Mouse (Mus musculus) hindbrain, embryonic 14.5 days (tissue): ENCODE measurements around the gene Slc6a19. TPM values are rescaled to one million over a fixed set of nuclear protein-coding genes. Genes with fewer than 3 reads are reported as not detected.

Experiments used
- ATAC-seq: fragments of 200-750 bp; cut with Nextera tagmentation; 2 replicates; pipeline ENCODE4 v1.8.0; 2017; ENCODE audit warnings: moderate number of reproducible peaks, mild to moderate bottlenecking, moderate TSS enrichment, moderate library complexity; ENCODE audit not compliant: low FRiP score
- DNase-seq: peaks from one replicate; pipeline ENCODE4 v3.0.0-alpha.2; 2015; ENCODE audit warnings: low spot score
- H3K27ac ChIP-seq: fragments of 300-500 bp; sonication (generic); 2 replicates; pipeline ENCODE4 v1.5.1; 2014; ENCODE audit warnings: mild to moderate bottlenecking, moderate library complexity
- H3K27me3 ChIP-seq: fragments of 300-500 bp; sonication (generic); 2 replicates; pipeline ENCODE4 v1.6.1; 2014; ENCODE audit warnings: mild to moderate bottlenecking, low read length, mixed read lengths; ENCODE audit not compliant: control insufficient read depth, insufficient read depth
- H3K36me3 ChIP-seq: fragments of 300-500 bp; sonication (generic); replicated peaks from 2 replicates; pipeline ENCODE4 v1.6.1; 2014; ENCODE audit not compliant: control insufficient read depth, insufficient read depth
- H3K4me1 ChIP-seq: fragments of 300-500 bp; sonication (generic); replicated peaks from 2 replicates; pipeline ENCODE4 v1.6.1; 2014; ENCODE audit warnings: antibody characterized with exemption, low read length, mixed read lengths; ENCODE audit not compliant: control insufficient read depth, insufficient read depth
- H3K4me2 ChIP-seq: fragments of 300-500 bp; sonication (generic); replicated peaks from 2 replicates; pipeline ENCODE4 v1.6.1; 2014; ENCODE audit warnings: mild to moderate bottlenecking, moderate library complexity
- H3K4me3 ChIP-seq: fragments of 300-500 bp; sonication (generic); replicated peaks from 2 replicates; pipeline ENCODE4 v1.5.1; 2014; ENCODE audit warnings: mild to moderate bottlenecking, low read length
- H3K9ac ChIP-seq: fragments of 300-500 bp; sonication (generic); 2 replicates; pipeline ENCODE4 v1.6.1; 2014
- H3K9me3 ChIP-seq: fragments of 300-500 bp; sonication (generic); 2 replicates; pipeline ENCODE4 v1.6.1; 2016; ENCODE audit warnings: low read length; ENCODE audit not compliant: control insufficient read depth
- WGBS: fragments of 180-500 bp; shearing (Covaris S2); extraction: QIAGEN DNeasy Blood & Tissue Kit; methylation state at CpG from one replicate; pipeline ENCODE4 v1.1.7; 2014; 5-methylcytosine and 5-hydroxymethylcytosine counted together
- polyA plus RNA-seq: library from polyadenylated mRNA; unstranded; fragments of >200 nt; fragmentation: Nextera tagmentation; extraction: Ambion mirVana; gene quantifications from 2 replicates; pipeline ENCODE4 v1.2.1, GENCODE M21; 2014

The Slc6a19 gene
- polyA plus RNA-seq, 1 experiment from 2014 or later = 0.46 TPM

DNA sequence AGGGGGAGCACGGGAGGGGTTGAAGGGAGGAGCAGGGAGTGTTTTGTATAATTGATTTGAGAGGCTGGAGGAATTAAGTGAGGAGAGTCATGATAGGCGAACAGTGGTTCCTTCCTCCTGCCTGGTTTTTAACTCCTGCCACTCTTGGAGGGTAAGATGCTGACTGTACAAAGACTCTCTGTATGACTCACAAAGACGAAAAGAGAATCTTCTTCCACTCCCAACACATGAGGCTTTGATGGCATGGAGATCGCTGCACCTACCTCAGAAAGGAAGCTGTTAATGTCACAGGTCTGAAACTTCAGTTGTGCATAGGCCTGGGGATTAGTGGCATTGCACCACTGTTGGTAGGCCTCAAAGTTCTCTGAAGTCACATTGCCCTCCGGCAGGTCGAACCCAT, 19.2 kb downstream of the Slc6a19 start:
- DNase-seq (no peak), ATAC-seq (no peak)
- Histone ChIP-seq H3K4me2 (no peak overlapping the region), H3K27ac (no peak overlapping the region), H3K9me3 (no peaks in the 10 kb centered on the region), H3K9ac (no peak overlapping the region), H3K4me3 (no peak overlapping the region), H3K4me1 (no peaks in the 10 kb centered on the region), H3K27me3 (no peaks in the 10 kb centered on the region), H3K36me3 (no peaks in the 10 kb centered on the region)
- WGBS = 91% methylated on average over 6 of the region's 6 CpGs

DNA sequence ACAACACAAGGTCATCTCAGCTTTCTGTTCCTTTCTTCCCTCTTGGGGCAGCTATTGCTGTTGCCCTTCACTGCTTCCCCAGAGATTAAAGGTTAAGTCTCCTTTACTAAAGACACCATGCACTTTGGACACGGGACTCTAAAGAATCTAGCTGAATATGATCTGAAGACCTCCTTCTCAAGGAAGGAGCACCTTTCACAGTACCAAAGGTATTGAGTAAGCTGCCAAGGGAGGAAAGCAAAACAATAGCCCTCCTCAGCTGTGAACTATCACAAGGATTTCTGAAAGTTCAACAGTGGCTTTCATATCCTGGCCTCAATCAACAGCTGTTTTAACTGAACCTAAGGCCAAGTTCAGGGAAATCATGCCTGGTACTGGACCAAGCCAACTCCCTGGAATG, 20.3 kb downstream of the Slc6a19 start:
- DNase-seq (no peak), ATAC-seq (no peak)
- H3K9me3 ChIP-seq = no peaks in the 10 kb centered on the region
- WGBS = 78% methylated on average over 1 of the region's 1 CpGs
- no peak overlapping the region for H3K27ac ChIP-seq
- no peak overlapping the region for H3K4me2 ChIP-seq
- no peaks in the 10 kb centered on the region for H3K36me3 ChIP-seq
- H3K9ac ChIP-seq = no peak overlapping the region
- no peak overlapping the region for H3K4me3 ChIP-seq
- no peaks in the 10 kb centered on the region for H3K27me3 ChIP-seq
- no peaks in the 10 kb centered on the region for H3K4me1 ChIP-seq

DNA sequence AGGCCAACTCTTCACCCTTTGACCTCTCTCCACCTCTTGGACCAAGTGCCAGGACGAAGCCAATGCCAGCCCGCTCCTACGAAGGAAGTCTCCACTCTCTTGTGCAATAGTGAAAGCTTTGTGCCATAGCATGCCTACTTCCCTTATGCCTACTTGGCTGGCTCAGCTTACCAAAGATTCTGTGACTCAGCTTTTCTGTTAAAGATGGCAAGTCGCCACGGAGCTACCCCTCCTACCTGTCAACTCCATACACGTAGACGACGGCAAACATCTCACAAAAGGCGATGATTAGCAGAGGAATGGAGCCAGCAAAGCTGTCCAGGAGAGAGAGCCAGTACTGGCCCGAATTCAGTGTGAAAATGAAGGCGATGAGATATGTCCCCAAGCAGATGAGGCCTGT, 21.0 kb downstream of the Slc6a19 start:
- Histone ChIP-seq H3K4me2 (no peak overlapping the region), H3K9me3 (no peaks in the 10 kb centered on the region), H3K27me3 (no peaks in the 10 kb centered on the region), H3K36me3 (no peaks in the 10 kb centered on the region), H3K27ac (no peak overlapping the region), H3K4me3 (no peak overlapping the region), H3K4me1 (no peaks in the 10 kb centered on the region), H3K9ac (no peak overlapping the region)
- DNase-seq (no peak), ATAC-seq (no peak)
- 91% methylated on average over 11 of the region's 11 CpGs for WGBS

DNA sequence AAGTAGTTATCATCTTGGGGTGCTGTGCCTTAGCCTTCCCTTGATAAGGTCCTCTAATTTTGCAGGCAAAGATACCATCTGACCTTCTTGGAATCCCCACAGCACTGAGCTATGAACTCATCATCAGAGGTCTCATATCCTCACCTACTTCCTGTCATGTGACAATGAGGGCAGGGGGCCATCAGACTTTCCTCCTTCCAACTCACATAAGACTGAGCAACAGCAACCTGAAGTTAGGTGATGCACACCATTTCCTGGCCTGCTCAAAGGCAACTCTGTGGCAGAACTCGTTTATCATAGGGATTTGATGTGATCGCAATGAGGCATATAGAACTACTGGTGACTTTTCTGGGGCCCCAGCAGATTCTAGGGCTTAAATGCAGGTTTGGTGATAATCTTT, 22.4 kb downstream of the Slc6a19 start:
- 88% methylated on average over 2 of the region's 2 CpGs for WGBS
- H3K27me3 ChIP-seq = no peaks in the 10 kb centered on the region
- no peak overlapping the region for H3K4me2 ChIP-seq
- H3K4me1 ChIP-seq = no peaks in the 10 kb centered on the region
- H3K9me3 ChIP-seq = no peaks in the 10 kb centered on the region
- ATAC-seq (no peak), DNase-seq (no peak)
- H3K36me3 ChIP-seq = no peaks in the 10 kb centered on the region
- H3K4me3 ChIP-seq = no peak overlapping the region
- no peak overlapping the region for H3K27ac ChIP-seq
- no peak overlapping the region for H3K9ac ChIP-seq

DNA sequence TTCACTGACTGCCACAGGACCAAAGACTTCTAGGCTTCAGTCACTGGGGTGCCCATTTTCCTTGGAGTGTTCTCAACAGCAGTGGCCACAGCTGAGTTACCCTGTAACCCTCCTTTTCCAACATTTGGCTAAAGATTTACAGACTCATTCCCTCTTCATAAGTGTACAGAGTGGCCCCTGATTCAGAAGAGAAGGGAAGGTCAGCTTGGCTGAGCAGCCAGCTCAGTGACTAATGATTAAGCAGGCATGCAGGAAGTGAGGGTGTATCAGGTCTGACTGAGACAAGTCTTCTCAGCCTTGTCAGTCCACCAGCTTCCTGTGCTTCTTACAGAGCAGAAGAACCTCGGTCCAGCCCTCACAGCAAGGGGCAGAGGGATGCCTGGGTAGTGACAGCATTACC, 24.3 kb downstream of the Slc6a19 start:
- H3K27me3 ChIP-seq = no peaks in the 10 kb centered on the region
- H3K36me3 ChIP-seq = no peaks in the 10 kb centered on the region
- ATAC-seq = no peak
- no peak overlapping the region for H3K4me2 ChIP-seq
- H3K4me1 ChIP-seq = no peaks in the 10 kb centered on the region
- no peak overlapping the region for H3K4me3 ChIP-seq
- H3K9ac ChIP-seq = no peak overlapping the region
- H3K9me3 ChIP-seq = no peaks in the 10 kb centered on the region
- DNase-seq = no peak
- H3K27ac ChIP-seq = no peak overlapping the region
- WGBS = 22% methylated on average over 1 of the region's 1 CpGs

DNA sequence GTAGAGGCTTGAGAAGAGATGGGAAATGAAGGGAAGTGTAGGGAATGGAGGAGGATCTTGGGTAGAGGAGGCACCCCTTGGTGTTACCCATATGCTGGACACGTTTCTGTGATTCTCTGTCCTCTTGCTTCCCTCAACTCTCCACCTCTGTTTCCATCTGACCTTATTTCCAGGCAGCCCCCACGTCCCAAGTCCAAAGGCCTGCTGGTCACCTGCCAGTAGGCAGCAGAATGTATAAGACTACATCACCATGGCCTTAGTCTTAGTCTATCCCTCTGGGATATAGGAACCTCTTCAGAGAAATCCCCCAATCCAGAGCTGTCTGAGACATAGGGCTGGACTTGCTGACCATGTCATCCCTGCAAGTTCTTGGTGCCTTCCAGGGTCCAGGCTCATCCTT, 25.4 kb downstream of the Slc6a19 start:
- H3K36me3 ChIP-seq = no peaks in the 10 kb centered on the region
- DNase-seq = no peak
- no peak overlapping the region for H3K9ac ChIP-seq
- no peaks in the 10 kb centered on the region for H3K27me3 ChIP-seq
- no peak for ATAC-seq
- no peak overlapping the region for H3K27ac ChIP-seq
- no peak overlapping the region for H3K4me2 ChIP-seq
- H3K4me1 ChIP-seq = no peaks in the 10 kb centered on the region
- WGBS = 49% methylated on average over 2 of the region's 2 CpGs
- H3K9me3 ChIP-seq = no peaks in the 10 kb centered on the region
- no peak overlapping the region for H3K4me3 ChIP-seq

DNA sequence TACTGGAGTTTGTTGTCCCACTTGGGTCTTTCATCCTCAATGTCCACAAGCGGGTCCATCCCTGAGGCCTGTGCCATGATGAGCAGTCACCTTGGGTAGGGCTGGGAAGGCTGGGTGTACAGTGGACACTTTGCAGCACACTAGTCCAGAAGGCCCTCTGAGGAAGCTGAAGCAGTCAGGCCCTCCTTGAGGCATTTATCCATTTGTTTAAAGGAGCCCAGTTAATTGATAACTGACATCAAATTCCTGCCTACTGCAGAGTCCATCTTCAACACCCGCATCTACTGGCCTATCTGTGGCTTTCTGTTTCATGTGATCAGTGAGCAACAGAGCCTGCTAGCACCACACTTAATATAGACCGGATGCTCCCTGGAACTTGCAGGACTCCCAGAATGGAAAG, 26.8 kb downstream of the Slc6a19 start, which contains the start of gene Slc6a18:
Gene Slc6a18, minus strand, starts transcription at position 171 of the 400 bp plus-strand sequence.
- DNase-seq (no peak), ATAC-seq (no peak)
- Histone ChIP-seq H3K27ac (no peak within 1 kb of the TSS), H3K4me3 (no peak within 1 kb of the TSS), H3K4me1 (no peaks in the 10 kb centered on the region), H3K27me3 (no peaks in the 10 kb centered on the region), H3K9ac (no peak within 1 kb of the TSS), H3K36me3 (no peaks in the 10 kb centered on the region), H3K4me2 (no peak within 1 kb of the TSS), H3K9me3 (no peaks in the 10 kb centered on the region)
- whole genome bisulfite sequencing = 84% methylated on average over 3 of the region's 3 CpGs

DNA sequence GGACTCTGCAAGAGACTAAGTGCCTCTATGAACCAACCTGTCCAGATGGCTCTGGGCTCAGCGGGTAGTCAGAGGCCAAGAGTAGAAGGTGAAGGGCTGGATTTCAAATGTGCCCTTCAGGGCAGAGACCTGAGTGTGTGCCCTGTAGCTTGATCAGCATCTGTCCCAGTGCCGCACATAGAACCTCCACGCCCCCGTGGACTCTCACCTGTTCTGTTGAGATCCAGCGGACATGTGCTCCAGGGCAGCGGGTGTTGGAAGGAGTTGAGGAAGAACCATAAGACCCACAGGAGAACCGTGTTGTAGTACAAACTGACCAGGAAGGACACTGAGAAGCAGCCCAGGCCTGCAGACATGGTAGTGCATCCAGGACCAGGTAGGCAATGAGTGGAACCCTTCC, 29.5 kb downstream of the Slc6a19 start:
- no peak overlapping the region for H3K4me2 ChIP-seq
- no peak overlapping the region for H3K9ac ChIP-seq
- H3K27me3 ChIP-seq = no peaks in the 10 kb centered on the region
- ATAC-seq (no peak), DNase-seq (no peak)
- WGBS = 96% methylated on average over 7 of the region's 7 CpGs
- H3K27ac ChIP-seq = no peak overlapping the region
- no peaks in the 10 kb centered on the region for H3K36me3 ChIP-seq
- H3K4me1 ChIP-seq = no peaks in the 10 kb centered on the region
- H3K4me3 ChIP-seq = no peak overlapping the region
- H3K9me3 ChIP-seq = no peaks in the 10 kb centered on the region

DNA sequence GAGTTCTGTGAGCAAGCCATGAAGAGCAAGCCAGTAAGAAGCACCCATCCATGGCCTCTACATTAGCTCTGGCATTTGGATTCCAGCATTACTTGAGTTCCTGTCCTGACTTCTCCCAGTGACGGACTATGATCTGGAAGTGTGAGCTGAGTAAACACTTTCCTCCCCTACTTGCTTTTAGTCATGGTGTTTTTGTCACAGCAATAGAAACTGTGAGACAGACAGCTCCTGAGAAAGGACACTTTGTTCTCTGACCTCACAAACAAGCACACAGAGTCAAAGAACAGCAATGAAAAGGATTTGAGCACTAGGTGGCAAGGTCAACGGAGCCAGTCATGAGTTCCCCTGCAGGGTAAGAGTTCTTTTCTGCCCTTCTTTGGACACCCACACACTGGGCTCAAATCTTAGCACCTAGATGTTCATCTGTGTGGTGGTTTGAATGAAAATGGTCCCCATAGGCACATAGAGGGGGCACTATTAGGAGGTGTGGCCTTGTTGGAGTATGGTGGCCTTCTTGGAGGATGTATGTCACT, 44.4 kb downstream of the Slc6a19 start:
- Histone ChIP-seq H3K27ac (no peak overlapping the region), H3K9ac (no peak overlapping the region), H3K27me3 (no peaks in the 10 kb centered on the region), H3K9me3 (no peaks in the 10 kb centered on the region), H3K4me1 (no peaks in the 10 kb centered on the region), H3K36me3 (no peaks in the 10 kb centered on the region), H3K4me3 (no peak overlapping the region), H3K4me2 (no peak overlapping the region)
- no peak for ATAC-seq
- WGBS = 72% methylated on average over 2 of the region's 2 CpGs
- DNase-seq = no peak

DNA sequence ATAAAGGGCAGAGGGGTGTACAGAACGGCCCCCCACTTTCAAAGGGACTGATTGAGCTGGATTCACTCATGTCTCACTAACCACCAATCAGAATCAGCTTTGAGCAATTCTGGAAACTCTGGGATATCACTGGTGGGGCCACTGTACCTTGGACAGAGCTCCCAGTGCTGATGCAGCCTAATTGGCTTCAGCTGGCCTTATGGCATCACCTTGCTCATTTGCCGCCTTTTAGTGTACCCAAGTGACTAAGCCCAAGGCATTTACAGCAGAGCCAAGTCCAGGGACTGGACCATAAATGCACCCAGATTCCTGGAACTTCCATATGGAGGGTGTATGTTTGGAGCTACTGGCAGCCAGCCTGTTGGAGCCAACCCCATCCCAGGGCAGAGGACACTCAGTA, 45.7 kb downstream of the Slc6a19 start:
- H3K27me3 ChIP-seq = no peaks in the 10 kb centered on the region
- WGBS = 53% methylated on average over 2 of the region's 2 CpGs
- no peak for DNase-seq
- no peak overlapping the region for H3K9ac ChIP-seq
- no peak overlapping the region for H3K4me3 ChIP-seq
- H3K4me2 ChIP-seq = no peak overlapping the region
- H3K4me1 ChIP-seq = no peaks in the 10 kb centered on the region
- no peaks in the 10 kb centered on the region for H3K36me3 ChIP-seq
- no peak overlapping the region for H3K27ac ChIP-seq
- ATAC-seq = no peak
- H3K9me3 ChIP-seq = no peaks in the 10 kb centered on the region
